Mouse (Mus musculus): ENCODE results near the gene Muc1. TPM values are rescaled to one million over a fixed set of nuclear protein-coding genes. Genes with fewer than 3 reads are reported as not detected.
A peak's percentile ranks its signal among the peaks of the same experiment; 100 is the strongest.
"Not testable (repeated sequence)": the region's sequence is repeated elsewhere in the genome, so short reads cannot be mapped to it uniquely, and the experiment has no call there.

Muc1 gene
- polyA plus RNA-seq, 1 experiment, result 0.75 TPM

- H3K27ac ChIP-seq (replicated peaks; ENCODE audit: low read depth, low read length), result peak within 1 kb of the TSS; percentile 36; the same call in 1 of the 2 replicates
- peak within 1 kb of the TSS; percentile 69 for H3K4me3 ChIP-seq (ENCODE audit: insufficient read depth, low read depth, low read length)
- peaks cover 3% of the 10 kb centered on the region; the same call in 1 of the 2 replicates for H3K4me1 ChIP-seq (ENCODE audit: control insufficient read depth, insufficient read depth, insufficient read length, low read length)
Measured at GRCm38 (mm10) chr3:89202253-89203141, 26.4 kb upstream of the Muc1 start, which contains the start of gene Gba. Gene Gba (plus strand): TSS chr3:89202928.

GRCm38 (mm10) chr3:89203142-89203514 lies 25.7 kb upstream of the Muc1 start:
- Histone ChIP-seq H3K27ac (replicated peaks; ENCODE audit: low read depth, low read length) (peak overlapping the region; percentile 36; the same call in 1 of the 2 replicates), H3K4me1 (ENCODE audit: control insufficient read depth, insufficient read depth, insufficient read length, low read length) (peaks cover 3% of the 10 kb centered on the region; the same call in 1 of the 2 replicates), H3K4me3 (ENCODE audit: insufficient read depth, low read depth, low read length) (peak overlapping the region; percentile 69)

- Histone ChIP-seq H3K27ac (replicated peaks; ENCODE audit: low read depth, low read length) (no peak overlapping the region), H3K4me1 (ENCODE audit: control insufficient read depth, insufficient read depth, insufficient read length, low read length) (peaks cover 3% of the 10 kb centered on the region; the same call in 1 of the 2 replicates), H3K4me3 (ENCODE audit: insufficient read depth, low read depth, low read length) (no peak overlapping the region)
Measured at GRCm38 (mm10) chr3:89206079-89206478, 22.8 kb upstream of the Muc1 start.

- no peak overlapping the region for H3K4me3 ChIP-seq (ENCODE audit: insufficient read depth, low read depth, low read length)
- no peak overlapping the region for H3K27ac ChIP-seq (replicated peaks; ENCODE audit: low read depth, low read length)
- peaks cover 3% of the 10 kb centered on the region; the same call in 1 of the 2 replicates for H3K4me1 ChIP-seq (ENCODE audit: control insufficient read depth, insufficient read depth, insufficient read length, low read length)
Measured at GRCm38 (mm10) chr3:89206695-89207094, 22.2 kb upstream of the Muc1 start.

- H3K4me1 ChIP-seq (ENCODE audit: control insufficient read depth, insufficient read depth, insufficient read length, low read length), result peaks cover 3% of the 10 kb centered on the region; the same call in 1 of the 2 replicates
- no peak overlapping the region for H3K27ac ChIP-seq (replicated peaks; ENCODE audit: low read depth, low read length)
- no peak overlapping the region for H3K4me3 ChIP-seq (ENCODE audit: insufficient read depth, low read depth, low read length)
Measured at GRCm38 (mm10) chr3:89208075-89208657, 20.7 kb upstream of the Muc1 start.

- no peak overlapping the region for H3K27ac ChIP-seq (replicated peaks; ENCODE audit: low read depth, low read length)
- H3K4me1 ChIP-seq (ENCODE audit: control insufficient read depth, insufficient read depth, insufficient read length, low read length), result no peaks in the 10 kb centered on the region
- no peak overlapping the region for H3K4me3 ChIP-seq (ENCODE audit: insufficient read depth, low read depth, low read length)
Measured at GRCm38 (mm10) chr3:89208736-89209135, 20.1 kb upstream of the Muc1 start.

GRCm38 (mm10) chr3:89209731-89210130 lies 19.1 kb upstream of the Muc1 start:
- Histone ChIP-seq H3K4me1 (ENCODE audit: control insufficient read depth, insufficient read depth, insufficient read length, low read length) (no peaks in the 10 kb centered on the region), H3K27ac (replicated peaks; ENCODE audit: low read depth, low read length) (no peak overlapping the region), H3K4me3 (ENCODE audit: insufficient read depth, low read depth, low read length) (no peak overlapping the region)

- no peak overlapping the region for H3K27ac ChIP-seq (replicated peaks; ENCODE audit: low read depth, low read length)
- H3K4me1 ChIP-seq (ENCODE audit: control insufficient read depth, insufficient read depth, insufficient read length, low read length), result no peaks in the 10 kb centered on the region
- no peak overlapping the region for H3K4me3 ChIP-seq (ENCODE audit: insufficient read depth, low read depth, low read length)
Measured at GRCm38 (mm10) chr3:89210162-89210561, 18.7 kb upstream of the Muc1 start.

GRCm38 (mm10) chr3:89210731-89211130 lies 18.1 kb upstream of the Muc1 start:
- Histone ChIP-seq H3K4me3 (ENCODE audit: insufficient read depth, low read depth, low read length) (no peak overlapping the region), H3K4me1 (ENCODE audit: control insufficient read depth, insufficient read depth, insufficient read length, low read length) (no peaks in the 10 kb centered on the region), H3K27ac (replicated peaks; ENCODE audit: low read depth, low read length) (no peak overlapping the region)

- no peaks in the 10 kb centered on the region for H3K4me1 ChIP-seq (ENCODE audit: control insufficient read depth, insufficient read depth, insufficient read length, low read length)
- H3K27ac ChIP-seq (replicated peaks; ENCODE audit: low read depth, low read length), result peak overlapping the region; percentile 84
- peak overlapping the region; percentile 84 for H3K4me3 ChIP-seq (ENCODE audit: insufficient read depth, low read depth, low read length)
Measured at GRCm38 (mm10) chr3:89213803-89214530, 14.9 kb upstream of the Muc1 start.

GRCm38 (mm10) chr3:89214681-89215411 lies 14.0 kb upstream of the Muc1 start, which contains the start of gene Thbs3:
Gene Thbs3 (plus strand): TSS chr3:89215180.
- Histone ChIP-seq H3K27ac (replicated peaks; ENCODE audit: low read depth, low read length) (peak within 1 kb of the TSS; percentile 75), H3K4me1 (ENCODE audit: control insufficient read depth, insufficient read depth, insufficient read length, low read length) (no peaks in the 10 kb centered on the region), H3K4me3 (ENCODE audit: insufficient read depth, low read depth, low read length) (peak within 1 kb of the TSS; percentile 84)

- Histone ChIP-seq H3K27ac (replicated peaks; ENCODE audit: low read depth, low read length) (no peak overlapping the region), H3K4me3 (ENCODE audit: insufficient read depth, low read depth, low read length) (peak overlapping the region; percentile 29; the same call in 1 of the 2 replicates), H3K4me1 (ENCODE audit: control insufficient read depth, insufficient read depth, insufficient read length, low read length) (no peaks in the 10 kb centered on the region)
Measured at GRCm38 (mm10) chr3:89215853-89216252, 13.0 kb upstream of the Muc1 start.

- H3K4me3 ChIP-seq (ENCODE audit: insufficient read depth, low read depth, low read length); H3K27ac ChIP-seq (replicated peaks; ENCODE audit: low read depth, low read length); H3K4me1 ChIP-seq (ENCODE audit: control insufficient read depth, insufficient read depth, insufficient read length, low read length): not testable (repeated sequence)
Measured at GRCm38 (mm10) chr3:89216407-89216806, 12.4 kb upstream of the Muc1 start.

GRCm38 (mm10) chr3:89218271-89218670 lies 10.6 kb upstream of the Muc1 start:
- Histone ChIP-seq H3K27ac (replicated peaks; ENCODE audit: low read depth, low read length) (no peak overlapping the region), H3K4me1 (ENCODE audit: control insufficient read depth, insufficient read depth, insufficient read length, low read length) (no peaks in the 10 kb centered on the region), H3K4me3 (ENCODE audit: insufficient read depth, low read depth, low read length) (no peak overlapping the region)
